Mouse (Mus musculus) midbrain, embryonic 12.5 days (tissue): ENCODE results near the gene Riox1. TPM values are rescaled to one million over a fixed set of nuclear protein-coding genes. Genes with fewer than 3 reads are reported as not detected.

Experiments
- ATAC-seq: fragments of 200-750 bp; cut with Nextera tagmentation; 2 replicates; pipeline ENCODE4 v1.8.0; 2017; ENCODE audit warnings: low read depth, moderate TSS enrichment, moderate library complexity; ENCODE audit not compliant: low FRiP score
- H3K27ac ChIP-seq: fragments of 300-500 bp; sonication (generic); replicated peaks from 2 replicates; pipeline ENCODE4 v1.5.1; 2016; ENCODE audit warnings: mild to moderate bottlenecking
- H3K27me3 ChIP-seq: fragments of 300-500 bp; sonication (generic); 2 replicates; pipeline ENCODE4 v1.6.1; 2016; ENCODE audit warnings: mild to moderate bottlenecking
- H3K36me3 ChIP-seq: fragments of 300-500 bp; sonication (generic); 2 replicates; pipeline ENCODE4 v1.6.1; 2016
- H3K4me1 ChIP-seq: fragments of 300-500 bp; sonication (generic); 2 replicates; pipeline ENCODE4 v1.6.1; 2016
- H3K4me2 ChIP-seq: fragments of 300-500 bp; sonication (generic); replicated peaks from 2 replicates; pipeline ENCODE4 v1.6.1; 2016; ENCODE audit warnings: mild to moderate bottlenecking, moderate library complexity
- H3K4me3 ChIP-seq: fragments of 300-500 bp; sonication (generic); 2 replicates; pipeline ENCODE4 v1.5.1; 2016; ENCODE audit warnings: mild to moderate bottlenecking
- H3K9ac ChIP-seq: fragments of 300-500 bp; sonication (generic); replicated peaks from 2 replicates; pipeline ENCODE4 v1.6.1; 2016; ENCODE audit warnings: mild to moderate bottlenecking, moderate library complexity
- H3K9me3 ChIP-seq: fragments of 300-500 bp; sonication (generic); 2 replicates; pipeline ENCODE4 v1.6.1; 2016; ENCODE audit warnings: mild to moderate bottlenecking
- WGBS: fragments of 180-500 bp; shearing (Covaris S2); methylation state at CpG from one replicate; pipeline ENCODE4 v1.1.7; 2016; 5-methylcytosine and 5-hydroxymethylcytosine counted together
- polyA plus RNA-seq: library from polyadenylated mRNA; unstranded; fragments of >200 nt; fragmentation: Nextera tagmentation; extraction: Ambion mirVana; gene quantifications from 2 replicates; pipeline ENCODE4 v1.2.1, GENCODE M21; 2016

Gene Riox1
- 16.7 and 19.0 TPM in 2 replicates for polyA plus RNA-seq

DNA sequence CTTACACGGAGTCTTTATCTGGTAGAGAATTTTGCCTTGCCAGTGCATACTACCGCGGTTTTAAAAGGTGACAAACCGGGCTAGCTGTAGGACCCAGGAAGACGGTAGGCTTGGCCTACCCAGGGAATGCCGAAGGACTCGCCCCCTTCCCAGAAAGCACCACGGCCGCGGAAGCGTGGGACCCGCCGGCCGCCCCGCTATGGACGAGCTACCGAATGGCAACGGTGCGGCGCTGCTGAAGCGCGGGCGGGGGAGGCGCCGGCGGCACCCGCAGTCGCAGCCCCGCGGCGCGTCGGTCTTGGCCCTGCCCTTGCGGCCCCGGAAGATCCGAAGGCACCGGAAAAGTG lies at the start of gene Riox1:
TSS of gene Riox1 (plus strand) at position 116 of the 347 bp plus-strand sequence.
- Histone ChIP-seq H3K36me3 (0 out of 2 replicates have a peak, but pooled peaks cover 9% of the 10 kb centered on the region), H3K9ac (peak within 1 kb of the TSS; percentile 81), H3K9me3 (no peaks in the 10 kb centered on the region), H3K27ac (peak within 1 kb of the TSS; percentile 84), H3K27me3 (0 out of 2 replicates have a peak, but pooled peaks cover 5% of the 10 kb centered on the region), H3K4me1 (peaks cover 28% of the 10 kb centered on the region), H3K4me3 (peak within 1 kb of the TSS; percentile 65), H3K4me2 (peak within 1 kb of the TSS; percentile 84)
- peak; percentile 92 for ATAC-seq
- under 1% methylated on average over 37 of the region's 37 CpGs for WGBS

- Histone ChIP-seq H3K27ac (no peak overlapping the region), H3K4me3 (no peak overlapping the region), H3K4me2 (no peak overlapping the region), H3K9me3 (no peaks in the 10 kb centered on the region), H3K9ac (no peak overlapping the region), H3K4me1 (no peaks in the 10 kb centered on the region), H3K36me3 (0 out of 2 replicates have a peak, but pooled peaks cover 6% of the 10 kb centered on the region), H3K27me3 (no peaks in the 10 kb centered on the region)
- ATAC-seq = no peak
- 87% methylated on average over 2 of the region's 2 CpGs for WGBS
These were observed 40.0 kb upstream of the Riox1 start for GRCm38 (mm10) chr12:83910451-83910850.

GRCm38 (mm10) chr12:83914202-83914740 lies 36.1 kb upstream of the Riox1 start:
- WGBS = 90% methylated on average over 4 of the region's 4 CpGs
- no peaks in the 10 kb centered on the region for H3K4me1 ChIP-seq
- no peak overlapping the region for H3K27ac ChIP-seq
- no peak for ATAC-seq
- no peak overlapping the region for H3K9ac ChIP-seq
- peaks cover 11% of the 10 kb centered on the region; the same call in 1 of the 2 replicates for H3K36me3 ChIP-seq
- no peak overlapping the region for H3K4me2 ChIP-seq
- no peaks in the 10 kb centered on the region for H3K9me3 ChIP-seq
- no peak overlapping the region for H3K4me3 ChIP-seq
- H3K27me3 ChIP-seq = no peaks in the 10 kb centered on the region

GRCm38 (mm10) chr12:83914797-83915196 lies 35.6 kb upstream of the Riox1 start:
- ATAC-seq = no peak
- Histone ChIP-seq H3K27ac (no peak overlapping the region), H3K27me3 (no peaks in the 10 kb centered on the region), H3K9ac (no peak overlapping the region), H3K4me1 (no peaks in the 10 kb centered on the region), H3K4me2 (no peak overlapping the region), H3K9me3 (no peaks in the 10 kb centered on the region), H3K4me3 (no peak overlapping the region), H3K36me3 (peaks cover 11% of the 10 kb centered on the region; the same call in 1 of the 2 replicates)
- 91% methylated on average over 1 of the region's 1 CpGs for WGBS

DNA sequence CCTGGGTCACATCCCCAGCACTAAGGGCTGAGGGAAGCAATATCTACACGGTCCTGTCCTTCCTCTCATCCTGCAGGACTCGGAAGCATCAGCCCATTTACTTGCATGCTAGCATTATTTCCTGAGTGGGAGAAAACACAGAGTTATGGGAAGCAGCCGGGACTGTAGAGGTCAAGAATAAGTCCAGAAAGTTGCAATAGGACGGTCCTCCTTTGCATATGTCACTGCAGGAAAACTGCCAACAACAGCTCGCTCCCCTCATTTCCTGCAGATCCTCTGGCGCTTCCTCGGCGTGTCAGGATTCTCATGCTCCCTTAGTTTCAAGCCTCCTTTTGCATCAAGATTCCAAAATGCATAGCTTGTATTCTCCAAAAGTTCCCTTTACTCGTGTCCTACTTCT lies 33.5 kb upstream of the Riox1 start:
- H3K9ac ChIP-seq = no peak overlapping the region
- H3K9me3 ChIP-seq = no peaks in the 10 kb centered on the region
- no peak for ATAC-seq
- H3K36me3 ChIP-seq = peaks cover 11% of the 10 kb centered on the region; the same call in 1 of the 2 replicates
- H3K27ac ChIP-seq = no peak overlapping the region
- H3K4me1 ChIP-seq = peaks cover 8% of the 10 kb centered on the region
- H3K4me2 ChIP-seq = no peak overlapping the region
- H3K4me3 ChIP-seq = no peak overlapping the region
- 85% methylated on average over 9 of the region's 9 CpGs for WGBS
- no peaks in the 10 kb centered on the region for H3K27me3 ChIP-seq

DNA sequence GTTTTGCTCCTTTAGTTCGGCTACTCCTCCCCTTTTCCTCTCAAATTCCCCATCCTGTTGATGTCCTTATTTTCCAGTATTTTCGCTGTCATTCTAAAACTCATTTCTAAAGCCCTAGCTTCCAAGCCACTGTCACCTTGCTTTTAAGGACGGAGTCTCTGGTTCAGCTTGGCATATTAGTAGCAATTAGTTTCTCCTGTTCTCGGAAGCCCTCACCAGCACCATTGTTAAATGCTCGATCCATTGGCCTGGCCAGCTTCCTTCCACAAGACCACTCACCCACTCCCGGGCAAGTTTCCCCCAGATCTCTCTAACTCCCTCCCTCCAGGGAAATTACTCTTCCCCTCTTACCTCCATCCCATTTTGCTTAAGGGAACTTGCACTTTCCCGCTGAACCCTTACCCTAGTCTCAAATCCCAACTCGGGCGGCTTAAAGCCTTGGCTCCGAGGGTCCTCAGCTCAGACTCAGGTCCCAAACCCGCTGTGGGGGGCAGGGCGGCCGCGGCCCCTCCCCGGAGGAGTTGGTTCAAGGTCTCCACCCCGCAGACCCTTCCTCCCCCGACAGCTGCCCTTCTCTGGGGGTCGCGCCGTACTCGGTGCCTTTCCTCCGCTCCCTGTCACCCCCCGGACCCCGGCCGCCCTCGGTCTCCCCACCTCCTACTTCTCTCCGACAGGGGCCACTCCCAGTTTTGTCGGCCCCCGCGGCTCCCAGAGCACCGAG lies 29.5 kb upstream of the Riox1 start:
- Histone ChIP-seq H3K9ac (peak overlapping the region; percentile 89), H3K4me1 (peaks cover 23% of the 10 kb centered on the region), H3K4me2 (peak overlapping the region; percentile 87), H3K36me3 (peaks cover 9% of the 10 kb centered on the region; the same call in 1 of the 2 replicates), H3K9me3 (no peaks in the 10 kb centered on the region), H3K27ac (peak overlapping the region; percentile 89), H3K4me3 (peak overlapping the region; percentile 79), H3K27me3 (no peaks in the 10 kb centered on the region)
- no peak for ATAC-seq
- under 1% methylated on average over 31 of the region's 31 CpGs for WGBS

- Histone ChIP-seq H3K27ac (peak within 1 kb of the TSS; percentile 89), H3K9me3 (no peaks in the 10 kb centered on the region), H3K36me3 (peaks cover 5% of the 10 kb centered on the region; the same call in 1 of the 2 replicates), H3K4me1 (peaks cover 23% of the 10 kb centered on the region), H3K27me3 (no peaks in the 10 kb centered on the region), H3K9ac (peak within 1 kb of the TSS; percentile 89), H3K4me3 (peak within 1 kb of the TSS; percentile 79), H3K4me2 (peak within 1 kb of the TSS; percentile 87)
- ATAC-seq = peak; percentile 100
- WGBS = under 1% methylated on average over 62 of the region's 63 CpGs
These were observed 28.6 kb upstream of the Riox1 start, which contains the start of gene Numb for GRCm38 (mm10) chr12:83921535-83922381. Gene Numb, minus strand, starts transcription at chr12:83921934.

DNA sequence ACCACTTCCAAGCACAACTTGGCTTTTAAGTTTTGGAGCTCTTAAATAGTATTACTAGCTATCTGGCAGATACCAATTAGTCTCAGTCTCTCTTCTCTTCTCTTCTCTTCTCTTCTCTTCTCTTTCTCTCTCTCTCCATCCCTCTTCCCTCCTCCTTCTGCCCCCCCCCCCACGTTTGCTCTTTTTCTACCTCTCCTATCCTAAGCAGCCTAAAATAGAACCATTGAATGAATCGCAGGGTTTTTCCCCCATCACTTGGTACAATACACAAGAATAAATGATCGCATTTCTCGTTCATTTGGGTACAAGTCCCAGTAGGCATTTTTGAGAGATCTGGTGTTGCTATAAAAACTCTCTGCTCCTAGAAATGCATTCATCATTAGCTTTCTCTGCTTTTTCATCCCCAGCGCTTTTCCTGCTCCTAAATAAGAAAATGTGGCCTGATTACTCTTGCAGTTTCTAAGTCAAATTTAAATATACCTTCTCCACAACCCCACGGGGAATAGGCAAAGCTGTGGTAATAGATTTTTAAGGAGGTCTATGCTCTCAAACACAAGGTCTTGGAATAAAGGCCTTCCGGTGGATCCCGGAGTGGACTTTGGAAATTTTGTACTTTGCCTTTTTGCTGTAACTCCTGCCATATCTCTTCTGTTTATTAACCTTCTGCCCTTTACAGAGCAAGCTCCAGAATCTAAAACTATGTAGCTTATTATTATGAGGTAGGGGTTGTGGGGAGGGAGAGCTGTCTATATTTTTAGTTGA lies 27.5 kb upstream of the Riox1 start:
- H3K4me2 ChIP-seq = peak overlapping the region; percentile 60
- no peaks in the 10 kb centered on the region for H3K9me3 ChIP-seq
- 0 out of 2 replicates have a peak, but pooled peaks cover 3% of the 10 kb centered on the region for H3K36me3 ChIP-seq
- peak overlapping the region; percentile 54; the same call in 1 of the 2 replicates for H3K27ac ChIP-seq
- peaks cover 23% of the 10 kb centered on the region for H3K4me1 ChIP-seq
- WGBS = 39% methylated on average over 8 of the region's 8 CpGs
- ATAC-seq = no peak
- H3K27me3 ChIP-seq = no peaks in the 10 kb centered on the region
- H3K9ac ChIP-seq = peak overlapping the region; percentile 52
- H3K4me3 ChIP-seq = peak overlapping the region; percentile 52

DNA sequence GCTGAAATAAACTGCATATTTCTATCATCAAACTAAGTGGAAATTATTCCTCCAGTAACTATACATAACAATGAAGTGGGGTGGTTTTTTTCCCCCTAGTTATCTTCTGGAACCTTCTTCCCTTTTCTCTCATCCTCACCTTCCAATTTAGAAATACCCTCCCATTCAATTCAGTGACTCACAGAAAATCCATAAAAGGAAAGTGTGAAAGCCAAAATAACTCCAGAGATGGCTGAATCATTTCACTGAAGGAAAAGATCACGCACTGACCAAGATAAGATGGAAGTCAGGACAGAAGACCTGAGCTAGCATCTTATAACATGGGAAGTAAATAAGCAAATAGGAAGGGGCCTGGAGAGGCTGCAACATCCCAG lies 26.9 kb upstream of the Riox1 start:
- no peaks in the 10 kb centered on the region for H3K9me3 ChIP-seq
- H3K4me3 ChIP-seq = no peak overlapping the region
- H3K36me3 ChIP-seq = 0 out of 2 replicates have a peak, but pooled peaks cover 3% of the 10 kb centered on the region
- no peak for ATAC-seq
- peaks cover 23% of the 10 kb centered on the region for H3K4me1 ChIP-seq
- no peak overlapping the region for H3K9ac ChIP-seq
- 90% methylated on average over 1 of the region's 1 CpGs for WGBS
- H3K27ac ChIP-seq = no peak overlapping the region
- no peaks in the 10 kb centered on the region for H3K27me3 ChIP-seq
- no peak overlapping the region; the same call in 1 of the 2 replicates for H3K4me2 ChIP-seq

- Histone ChIP-seq H3K27me3 (no peaks in the 10 kb centered on the region), H3K9me3 (no peaks in the 10 kb centered on the region), H3K9ac (no peak overlapping the region), H3K36me3 (no peaks in the 10 kb centered on the region), H3K4me1 (peaks cover 23% of the 10 kb centered on the region), H3K27ac (no peak overlapping the region), H3K4me2 (no peak overlapping the region), H3K4me3 (no peak overlapping the region)
- no peak for ATAC-seq
- 58% methylated on average over 3 of the region's 3 CpGs for WGBS
These were observed 26.1 kb upstream of the Riox1 start for GRCm38 (mm10) chr12:83924332-83924731.

DNA sequence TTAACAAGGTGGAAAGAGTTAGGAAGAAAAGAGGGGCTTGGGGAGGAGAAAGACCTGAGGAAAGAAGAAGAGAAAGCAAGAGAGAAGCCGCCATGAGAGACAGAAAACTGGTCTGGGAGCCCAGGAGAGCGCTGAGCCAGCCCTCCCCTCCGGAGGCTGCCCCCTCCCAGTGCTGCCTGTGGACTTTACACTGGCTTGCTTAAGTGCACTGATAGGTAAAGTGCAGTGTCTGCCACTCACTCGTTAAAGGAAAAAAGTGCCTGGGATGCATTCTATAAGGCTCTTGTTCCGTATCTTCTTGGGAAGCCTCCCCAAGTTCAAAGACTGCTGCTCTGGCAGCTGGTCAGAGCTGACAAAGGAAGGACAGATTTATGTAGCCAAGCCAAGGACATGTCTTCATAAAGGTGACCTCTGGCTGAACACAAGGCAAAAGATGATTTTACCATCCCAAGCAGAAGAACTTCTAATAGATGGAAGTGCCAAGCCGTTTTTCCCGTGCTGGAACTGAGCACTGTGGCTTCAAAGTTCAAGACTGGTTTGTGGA lies 25.2 kb upstream of the Riox1 start:
- ATAC-seq = no peak
- Histone ChIP-seq H3K9ac (no peak overlapping the region), H3K27me3 (no peaks in the 10 kb centered on the region), H3K4me1 (peaks cover 22% of the 10 kb centered on the region), H3K4me3 (no peak overlapping the region), H3K27ac (no peak overlapping the region), H3K9me3 (no peaks in the 10 kb centered on the region), H3K4me2 (no peak overlapping the region), H3K36me3 (no peaks in the 10 kb centered on the region)
- WGBS = 72% methylated on average over 7 of the region's 7 CpGs
